Mouse (Mus musculus): ENCODE measurements around the gene Tnk2.

The Tnk2 gene

GRCm38 (mm10) chr16:32677903-32678302 lies 34.2 kb downstream of the Tnk2 start:
- DNase-seq (ENCODE audit: low read depth, low spot score) = no peak

GRCm38 (mm10) chr16:32678812-32679211 lies 35.1 kb downstream of the Tnk2 start:
- no peak for DNase-seq (ENCODE audit: low read depth, low spot score)

- no peak for DNase-seq (ENCODE audit: low read depth, low spot score)
Observed at GRCm38 (mm10) chr16:32679976-32680375, 36.3 kb downstream of the Tnk2 start.

- no peak for DNase-seq (ENCODE audit: low read depth, low spot score)
Observed at GRCm38 (mm10) chr16:32680806-32681205, 37.1 kb downstream of the Tnk2 start.

- DNase-seq (ENCODE audit: low read depth, low spot score) = peak; percentile 86
Observed at GRCm38 (mm10) chr16:32682194-32682593, 38.5 kb downstream of the Tnk2 start.

DNA sequence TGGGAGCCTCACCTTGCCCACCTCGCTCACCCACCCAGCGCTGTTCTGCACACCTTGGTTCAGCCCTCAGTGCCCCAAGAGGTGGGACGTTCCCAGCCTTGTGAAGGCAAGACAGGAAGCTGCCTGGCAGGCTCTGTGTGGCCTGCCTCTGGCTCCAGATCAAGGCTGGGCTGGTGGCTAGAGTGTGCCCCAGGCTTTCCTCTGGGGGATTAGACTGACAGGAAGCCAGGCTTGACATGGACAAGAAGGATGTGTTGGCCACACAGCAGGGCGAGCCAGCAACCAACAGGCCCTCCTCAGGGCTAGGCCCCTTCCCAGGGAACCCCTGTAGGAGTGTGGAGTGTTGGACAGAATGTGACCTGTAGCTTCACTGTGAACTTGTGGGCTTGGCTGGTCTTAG lies 39.2 kb downstream of the Tnk2 start:
- no peak for DNase-seq (ENCODE audit: low read depth, low spot score)

DNA sequence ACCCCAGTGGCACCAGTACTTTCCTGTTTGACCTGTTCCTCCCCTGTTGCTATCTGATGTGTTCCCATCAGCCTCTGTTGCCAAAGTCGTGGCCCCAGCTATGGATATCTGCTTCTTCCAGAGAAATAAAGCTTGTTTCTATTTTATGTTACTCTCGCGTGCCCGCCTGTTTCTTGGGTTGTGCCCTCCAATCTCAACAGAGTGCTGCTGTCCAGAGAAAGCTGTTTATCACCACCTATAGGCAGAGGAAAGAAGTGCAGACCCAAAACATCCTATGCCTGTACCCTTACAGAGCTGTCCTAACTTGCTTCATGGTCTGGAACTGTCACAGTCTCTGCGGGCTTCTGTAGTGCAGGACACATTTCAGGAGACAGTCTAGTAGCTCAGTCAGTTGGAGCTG lies 39.7 kb downstream of the Tnk2 start:
- peak; percentile 66 for DNase-seq (ENCODE audit: low read depth, low spot score)

DNA sequence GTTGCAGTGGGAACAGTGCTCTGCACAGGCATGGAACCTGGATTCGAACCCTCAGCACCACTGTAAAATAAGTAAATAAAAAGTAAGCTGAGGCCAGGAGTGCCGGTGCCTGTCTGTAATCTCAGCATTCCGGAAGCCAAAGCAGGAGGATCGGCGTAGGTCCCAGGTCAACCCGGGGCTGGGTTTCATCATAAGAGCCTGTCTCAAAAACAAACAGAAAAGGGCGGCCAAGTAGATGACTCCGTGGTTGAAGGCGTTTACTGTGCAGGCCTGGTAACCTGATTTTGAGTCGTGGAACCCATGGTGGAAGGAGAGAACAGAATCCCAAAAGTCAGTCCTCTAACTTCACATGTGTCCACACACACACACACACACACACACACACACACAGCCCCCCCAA lies 41.7 kb downstream of the Tnk2 start:
- no peak for DNase-seq (ENCODE audit: low read depth, low spot score)

GRCm38 (mm10) chr16:32685998-32686397 lies 42.3 kb downstream of the Tnk2 start:
- DNase-seq (ENCODE audit: low read depth, low spot score) = no peak

- DNase-seq (ENCODE audit: low read depth, low spot score) = peak; percentile 60
Observed at GRCm38 (mm10) chr16:32687221-32687620, 43.5 kb downstream of the Tnk2 start.

- DNase-seq (ENCODE audit: low read depth, low spot score) = no peak
Observed at GRCm38 (mm10) chr16:32688770-32689169, 45.1 kb downstream of the Tnk2 start.

GRCm38 (mm10) chr16:32689501-32689900 lies 45.8 kb downstream of the Tnk2 start:
- DNase-seq (ENCODE audit: low read depth, low spot score) = peak; percentile 87

DNA sequence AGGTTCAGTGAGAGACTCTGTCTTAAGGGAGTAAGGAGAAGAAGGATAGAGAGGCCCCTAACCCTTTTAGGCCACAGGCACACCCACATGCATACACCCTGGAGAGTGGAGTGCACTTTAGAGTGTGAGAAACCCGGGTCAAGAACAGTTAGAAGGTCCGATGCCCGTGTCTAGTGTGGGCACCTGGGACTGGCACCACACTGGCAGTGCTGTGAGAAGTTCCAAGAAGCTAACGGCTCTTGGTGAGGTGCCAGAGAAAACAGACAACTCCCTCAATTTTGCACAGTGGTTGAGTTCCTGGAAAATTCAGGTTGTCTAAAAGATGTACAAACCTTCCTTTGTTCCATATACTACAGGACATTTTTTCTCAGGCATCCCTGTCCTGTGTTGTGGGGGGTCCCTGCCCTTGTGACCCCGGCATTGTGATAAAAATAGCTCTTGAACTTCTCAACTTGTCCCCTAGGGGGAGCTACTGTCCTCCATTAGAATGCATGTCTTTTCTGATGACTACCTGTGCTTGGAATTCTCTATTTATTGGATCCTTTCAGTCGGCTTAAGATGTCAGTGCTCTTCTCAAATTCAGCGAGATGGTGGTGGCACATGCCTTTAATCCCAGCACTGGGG lies 53.3 kb downstream of the Tnk2 start:
- DNase-seq (ENCODE audit: low read depth, low spot score) = peak; percentile 71

DNA sequence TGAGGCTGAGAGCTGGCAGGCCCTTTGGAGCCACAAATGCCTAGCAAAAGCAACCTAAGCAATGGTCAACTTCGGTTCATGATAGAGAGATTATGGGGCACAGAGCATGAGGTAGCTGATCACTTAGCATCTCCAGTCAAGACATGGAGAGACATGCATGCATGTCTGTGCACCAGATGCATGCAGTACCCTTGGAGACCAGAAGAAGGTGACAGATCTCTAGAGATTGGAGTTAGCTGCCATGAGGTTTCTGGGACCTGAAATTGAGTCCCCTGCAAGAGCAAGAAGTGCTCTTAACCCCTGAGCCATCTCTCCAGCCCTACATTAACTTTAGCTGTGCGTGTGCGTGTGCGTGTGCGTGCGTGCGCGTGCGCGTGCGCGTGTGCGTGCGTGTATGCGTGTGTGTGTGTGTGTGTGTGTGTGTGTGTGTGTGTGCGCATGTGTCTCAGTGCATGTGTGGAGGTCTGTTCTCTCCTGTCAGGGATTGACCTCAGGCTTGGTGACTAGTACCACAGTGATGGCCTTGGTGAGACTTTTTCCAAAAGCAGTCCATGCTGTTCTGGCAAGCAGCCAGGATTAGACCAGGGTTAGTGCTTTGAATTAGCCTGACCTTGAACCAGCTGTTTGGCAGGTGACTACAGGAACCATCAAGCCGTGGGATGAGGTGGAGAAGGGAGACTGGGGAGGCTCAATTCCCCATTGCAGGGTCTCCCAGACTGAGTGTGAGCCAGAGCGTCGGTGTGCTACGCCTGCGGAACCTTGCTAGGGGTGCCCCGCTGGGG lies 54.2 kb downstream of the Tnk2 start:
- peak; percentile 43 for DNase-seq (ENCODE audit: low read depth, low spot score)

GRCm38 (mm10) chr16:32698550-32698949 lies 54.9 kb downstream of the Tnk2 start:
- no peak for DNase-seq (ENCODE audit: low read depth, low spot score)

DNA sequence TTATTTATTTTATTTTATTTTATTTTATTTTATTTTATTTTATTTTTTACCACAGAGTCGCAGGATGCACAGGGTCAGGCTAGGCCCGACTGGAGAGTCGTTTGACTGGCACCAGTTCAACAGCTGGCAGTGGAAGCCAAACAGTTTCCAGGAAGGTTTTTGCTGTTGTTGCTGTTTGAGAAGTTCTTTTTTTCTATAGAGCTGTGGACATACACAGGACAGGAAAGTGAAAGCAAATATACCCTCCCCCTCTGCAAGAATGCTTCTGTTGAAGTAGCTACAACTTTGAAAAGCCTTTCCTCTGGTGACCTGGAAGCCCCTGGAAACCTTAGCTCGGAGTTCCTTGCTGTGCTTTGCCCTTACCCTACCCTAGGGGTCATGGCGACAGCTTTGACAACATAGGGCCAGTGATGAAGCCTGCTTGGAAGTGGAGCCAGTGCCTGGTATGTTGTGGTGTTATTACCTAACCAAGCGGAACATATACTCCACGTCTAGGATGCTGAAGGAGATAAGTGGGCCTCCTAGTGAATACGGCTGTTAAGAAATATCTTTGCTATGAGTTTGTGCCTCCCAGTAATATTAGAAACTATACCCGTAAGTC lies 59.7 kb downstream of the Tnk2 start:
- DNase-seq (ENCODE audit: low read depth, low spot score) = no peak

DNA sequence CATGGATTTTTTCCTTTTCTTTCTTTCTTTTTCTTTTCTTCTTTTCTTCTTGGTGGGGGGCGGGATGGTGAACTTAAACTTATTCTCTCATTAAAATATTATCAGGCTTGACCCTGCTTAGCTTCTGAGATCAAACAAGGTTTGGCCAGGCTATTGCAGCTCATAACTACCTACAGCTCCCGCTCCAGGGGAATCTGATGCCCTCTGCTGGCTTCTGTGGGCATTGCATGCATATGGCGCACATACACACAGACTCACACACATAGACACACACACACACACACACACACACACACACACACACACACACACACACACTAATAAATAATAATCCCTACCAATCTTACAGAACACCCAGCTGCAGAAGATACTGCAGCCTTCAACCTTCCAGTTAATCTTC lies 61.9 kb downstream of the Tnk2 start:
- peak; percentile 28 for DNase-seq (ENCODE audit: low read depth, low spot score)

DNA sequence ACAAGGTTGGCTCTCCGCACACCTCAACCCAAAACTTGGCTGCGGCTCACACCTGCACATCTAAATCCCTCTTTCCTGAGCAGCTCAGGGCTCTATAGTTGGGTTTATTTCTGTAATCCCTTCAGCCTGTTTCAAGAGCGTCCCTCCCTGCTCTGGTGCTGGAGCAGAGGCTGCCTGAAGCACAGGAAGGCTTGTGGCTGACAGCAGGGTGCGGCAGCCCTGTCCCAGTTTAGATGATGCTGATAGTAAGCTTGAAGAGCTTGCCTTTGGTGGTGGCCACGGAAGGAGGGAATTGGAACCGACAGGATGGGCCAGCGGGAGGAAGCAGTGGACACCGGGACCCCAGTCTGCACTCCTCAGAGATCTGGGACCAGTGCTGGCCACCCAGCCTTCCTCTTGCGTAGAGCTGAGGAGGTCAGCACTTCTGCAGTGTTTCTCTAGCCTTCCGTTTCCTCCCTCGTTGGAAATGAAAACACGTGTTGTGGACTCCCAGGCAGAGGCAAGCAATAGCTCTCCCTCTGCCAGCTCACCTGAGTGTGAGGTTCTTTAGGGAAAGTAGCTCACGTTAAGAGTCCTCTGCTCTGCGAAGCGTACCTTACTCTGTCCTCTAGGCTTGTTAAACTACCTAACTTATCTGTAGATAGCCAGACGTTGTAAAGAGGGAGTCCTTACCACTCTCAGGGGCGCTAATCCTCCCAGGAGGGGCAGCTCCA lies 63.6 kb downstream of the Tnk2 start:
- no peak for DNase-seq (ENCODE audit: low read depth, low spot score)

GRCm38 (mm10) chr16:32707824-32708456 lies 64.3 kb downstream of the Tnk2 start:
- DNase-seq (ENCODE audit: low read depth, low spot score) = no peak

DNA sequence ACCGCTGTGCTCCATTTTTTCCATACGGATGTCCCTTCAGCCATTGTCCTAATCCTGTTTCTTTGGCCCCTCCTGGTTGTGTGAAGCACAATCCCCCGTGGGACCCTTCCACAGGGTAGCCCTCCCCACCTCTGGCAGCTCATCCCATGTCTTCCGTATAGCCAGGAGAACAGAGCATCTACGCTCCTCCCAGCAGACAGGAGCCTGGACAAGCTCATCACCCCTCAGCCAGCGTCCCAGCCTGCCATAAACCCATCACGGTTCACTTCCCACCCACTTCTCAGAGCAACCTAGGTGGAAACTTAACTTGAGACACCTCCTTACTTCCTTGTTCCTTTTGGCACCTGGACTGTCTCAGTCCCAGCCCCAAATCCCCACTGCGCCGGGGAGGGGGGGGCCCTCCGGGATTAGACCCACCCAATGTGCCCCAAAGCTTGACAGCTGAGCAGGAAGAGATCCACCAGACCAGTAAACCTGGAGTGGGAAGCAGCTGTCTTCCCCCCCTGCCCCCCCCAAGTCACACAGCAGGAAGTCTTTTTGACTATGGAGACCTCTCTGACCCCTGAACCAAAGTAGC lies 64.9 kb downstream of the Tnk2 start:
- no peak for DNase-seq (ENCODE audit: low read depth, low spot score)

DNA sequence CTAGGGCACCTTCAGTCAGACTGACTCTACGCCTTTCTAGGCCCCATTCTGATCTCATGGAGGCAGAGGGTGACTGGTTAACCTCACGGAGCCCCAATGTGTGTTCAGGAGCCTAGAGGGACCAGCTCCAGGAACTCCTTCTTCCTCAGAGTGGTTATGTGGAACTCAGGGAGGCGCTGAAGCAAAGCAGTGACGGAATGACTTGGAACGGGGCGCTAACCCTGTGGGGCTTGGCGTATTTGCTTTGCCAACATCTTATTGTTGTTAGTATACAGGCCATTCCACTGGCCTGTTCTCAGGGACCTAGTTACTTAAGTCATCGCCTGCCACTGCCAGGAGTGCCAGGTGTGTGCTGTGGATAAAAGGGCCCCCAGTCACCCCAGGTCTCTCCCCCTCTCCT lies 65.4 kb downstream of the Tnk2 start:
- no peak for DNase-seq (ENCODE audit: low read depth, low spot score)
